Mouse (Mus musculus) hindbrain, embryonic 14.5 days (tissue): ENCODE results near the gene Olfr466. TPM values are rescaled to one million over a fixed set of nuclear protein-coding genes. Genes with fewer than 3 reads are reported as not detected.

Experiments used
- ATAC-seq: fragments of 200-750 bp; cut with Nextera tagmentation; 2 replicates; pipeline ENCODE4 v1.8.0; 2017; ENCODE audit warnings: moderate number of reproducible peaks, mild to moderate bottlenecking, moderate TSS enrichment, moderate library complexity; ENCODE audit not compliant: low FRiP score
- DNase-seq: peaks from one replicate; pipeline ENCODE4 v3.0.0-alpha.2; 2015; ENCODE audit warnings: low spot score
- H3K27ac ChIP-seq: fragments of 300-500 bp; sonication (generic); 2 replicates; pipeline ENCODE4 v1.5.1; 2014; ENCODE audit warnings: mild to moderate bottlenecking, moderate library complexity
- H3K27me3 ChIP-seq: fragments of 300-500 bp; sonication (generic); 2 replicates; pipeline ENCODE4 v1.6.1; 2014; ENCODE audit warnings: mild to moderate bottlenecking, low read length, mixed read lengths; ENCODE audit not compliant: control insufficient read depth, insufficient read depth
- H3K36me3 ChIP-seq: fragments of 300-500 bp; sonication (generic); replicated peaks from 2 replicates; pipeline ENCODE4 v1.6.1; 2014; ENCODE audit not compliant: control insufficient read depth, insufficient read depth
- H3K4me1 ChIP-seq: fragments of 300-500 bp; sonication (generic); replicated peaks from 2 replicates; pipeline ENCODE4 v1.6.1; 2014; ENCODE audit warnings: antibody characterized with exemption, low read length, mixed read lengths; ENCODE audit not compliant: control insufficient read depth, insufficient read depth
- H3K4me2 ChIP-seq: fragments of 300-500 bp; sonication (generic); replicated peaks from 2 replicates; pipeline ENCODE4 v1.6.1; 2014; ENCODE audit warnings: mild to moderate bottlenecking, moderate library complexity
- H3K4me3 ChIP-seq: fragments of 300-500 bp; sonication (generic); replicated peaks from 2 replicates; pipeline ENCODE4 v1.5.1; 2014; ENCODE audit warnings: mild to moderate bottlenecking, low read length
- H3K9ac ChIP-seq: fragments of 300-500 bp; sonication (generic); 2 replicates; pipeline ENCODE4 v1.6.1; 2014
- H3K9me3 ChIP-seq: fragments of 300-500 bp; sonication (generic); 2 replicates; pipeline ENCODE4 v1.6.1; 2016; ENCODE audit warnings: low read length; ENCODE audit not compliant: control insufficient read depth
- WGBS: fragments of 180-500 bp; shearing (Covaris S2); extraction: QIAGEN DNeasy Blood & Tissue Kit; methylation state at CpG from one replicate; pipeline ENCODE4 v1.1.7; 2014; 5-methylcytosine and 5-hydroxymethylcytosine counted together
- polyA plus RNA-seq: library from polyadenylated mRNA; unstranded; fragments of >200 nt; fragmentation: Nextera tagmentation; extraction: Ambion mirVana; gene quantifications from 2 replicates; pipeline ENCODE4 v1.2.1, GENCODE M21; 2014

Gene Olfr466
- polyA plus RNA-seq = not detected in 2 replicates

DNA sequence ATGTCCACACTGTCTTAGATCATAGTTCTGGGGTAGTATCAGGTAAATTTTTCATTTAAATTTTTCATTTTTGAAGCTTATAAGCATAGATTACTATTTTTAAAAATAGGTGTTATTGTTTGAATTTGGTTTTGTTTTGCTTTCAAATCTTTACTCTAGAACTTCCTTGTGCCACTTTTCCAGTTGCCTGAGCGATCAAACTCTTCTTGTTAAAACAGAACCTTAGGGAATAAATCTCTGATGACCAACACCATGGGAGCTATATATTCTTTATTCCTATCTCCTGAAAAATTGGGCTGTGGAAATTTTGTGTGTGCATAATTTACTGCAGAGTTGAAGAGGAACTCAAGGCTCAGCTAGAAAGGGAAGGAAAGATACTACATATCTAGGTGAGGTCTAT lies at the start of gene Olfr466:
Gene Olfr466 (plus strand): TSS at position 301 of the 400 bp plus-strand sequence.
- H3K4me2 ChIP-seq = no peak within 1 kb of the TSS
- no peaks in the 10 kb centered on the region for H3K36me3 ChIP-seq
- H3K4me3 ChIP-seq = no peak within 1 kb of the TSS
- ATAC-seq (no peak), DNase-seq (no peak)
- no peaks in the 10 kb centered on the region for H3K27me3 ChIP-seq
- H3K9me3 ChIP-seq = no peaks in the 10 kb centered on the region
- H3K27ac ChIP-seq = no peak within 1 kb of the TSS
- H3K4me1 ChIP-seq = no peaks in the 10 kb centered on the region
- WGBS = 84% methylated on average over 1 of the region's 1 CpGs
- no peak within 1 kb of the TSS for H3K9ac ChIP-seq

DNA sequence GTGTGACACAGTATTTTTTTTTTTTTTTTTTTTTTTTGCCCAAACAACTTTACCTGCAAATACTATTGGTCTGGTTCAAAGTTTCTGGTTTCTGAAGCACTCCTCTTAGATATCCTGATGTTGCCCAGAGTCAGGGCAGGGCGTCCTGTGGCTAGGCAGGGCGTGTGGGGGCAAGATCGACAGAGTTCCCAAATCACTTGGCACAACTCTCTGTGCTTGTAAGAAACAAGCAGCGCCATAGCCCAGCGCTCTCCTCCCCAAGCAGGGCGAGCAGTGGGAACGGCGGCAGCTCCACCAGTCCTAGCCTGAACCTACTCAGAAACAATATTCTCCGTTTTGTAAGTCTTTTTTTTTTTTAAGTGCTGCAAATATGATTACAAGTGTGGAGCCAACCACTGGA lies 49.4 kb upstream of the Olfr466 start:
- Histone ChIP-seq H3K36me3 (no peaks in the 10 kb centered on the region), H3K4me2 (no peak overlapping the region), H3K27me3 (no peaks in the 10 kb centered on the region), H3K4me1 (no peaks in the 10 kb centered on the region), H3K9me3 (peaks cover 46% of the 10 kb centered on the region), H3K27ac (no peak overlapping the region), H3K9ac (no peak overlapping the region), H3K4me3 (no peak overlapping the region)
- 96% methylated on average over 9 of the region's 9 CpGs for WGBS
- DNase-seq (no peak), ATAC-seq (no peak)

DNA sequence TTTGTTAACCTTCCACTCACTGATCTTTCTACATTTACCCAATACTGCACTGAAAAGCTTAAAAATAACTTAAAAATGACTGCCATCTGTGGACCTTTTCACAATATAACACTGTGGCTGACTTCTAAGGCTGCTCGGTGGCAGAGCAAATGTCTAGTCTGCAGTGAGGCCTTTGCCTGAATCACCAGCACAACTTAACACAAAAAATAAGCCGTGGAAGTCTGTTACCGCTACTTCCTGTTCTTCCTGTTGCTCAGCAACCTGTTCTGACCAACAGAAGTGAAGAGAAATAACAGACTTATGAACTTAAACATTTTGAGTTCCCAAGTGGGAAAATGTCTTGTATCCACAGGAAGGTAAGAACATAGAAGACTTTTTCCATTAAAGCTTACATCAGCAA lies 48.8 kb upstream of the Olfr466 start:
- 96% methylated on average over 3 of the region's 3 CpGs for WGBS

DNA sequence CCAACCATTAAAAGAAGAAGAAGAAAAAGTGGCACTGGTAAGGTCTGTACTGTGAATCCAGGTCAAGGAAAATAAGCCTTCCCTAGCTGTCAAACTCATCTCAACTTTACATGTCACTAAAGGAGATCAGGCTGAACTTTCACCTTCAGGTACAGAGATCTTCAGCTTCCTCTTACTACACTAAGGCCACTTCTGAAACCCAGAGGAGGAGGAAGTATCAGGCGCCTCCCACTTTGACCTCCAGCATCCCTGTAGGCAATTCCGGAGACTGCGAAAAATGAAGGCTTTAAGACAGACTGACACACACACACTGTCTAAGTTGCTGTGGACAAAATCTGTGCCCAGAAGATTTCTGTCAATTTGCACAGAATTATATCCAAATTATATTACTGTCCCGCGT lies 38.1 kb upstream of the Olfr466 start:
- Histone ChIP-seq H3K4me2 (peak overlapping the region; percentile 94), H3K27me3 (no peaks in the 10 kb centered on the region), H3K4me3 (peak overlapping the region; percentile 88), H3K9ac (peak overlapping the region; percentile 91), H3K4me1 (peaks cover 19% of the 10 kb centered on the region), H3K9me3 (peaks cover 6% of the 10 kb centered on the region; the same call in 1 of the 2 replicates), H3K36me3 (no peaks in the 10 kb centered on the region), H3K27ac (peak overlapping the region; percentile 82)
- 3% methylated on average over 5 of the region's 5 CpGs for WGBS
- ATAC-seq (no peak), DNase-seq (no peak)

More for the DNA sequence above, 48.8 kb upstream of the Olfr466 start:
- DNase-seq = no peak
- H3K27me3 ChIP-seq = no peaks in the 10 kb centered on the region
- no peaks in the 10 kb centered on the region for H3K36me3 ChIP-seq
- H3K4me3 ChIP-seq = no peak overlapping the region
- H3K27ac ChIP-seq = no peak overlapping the region
- H3K9ac ChIP-seq = no peak overlapping the region
- H3K4me2 ChIP-seq = no peak overlapping the region
- H3K4me1 ChIP-seq = no peaks in the 10 kb centered on the region
- ATAC-seq = no peak
- H3K9me3 ChIP-seq = peaks cover 51% of the 10 kb centered on the region

DNA sequence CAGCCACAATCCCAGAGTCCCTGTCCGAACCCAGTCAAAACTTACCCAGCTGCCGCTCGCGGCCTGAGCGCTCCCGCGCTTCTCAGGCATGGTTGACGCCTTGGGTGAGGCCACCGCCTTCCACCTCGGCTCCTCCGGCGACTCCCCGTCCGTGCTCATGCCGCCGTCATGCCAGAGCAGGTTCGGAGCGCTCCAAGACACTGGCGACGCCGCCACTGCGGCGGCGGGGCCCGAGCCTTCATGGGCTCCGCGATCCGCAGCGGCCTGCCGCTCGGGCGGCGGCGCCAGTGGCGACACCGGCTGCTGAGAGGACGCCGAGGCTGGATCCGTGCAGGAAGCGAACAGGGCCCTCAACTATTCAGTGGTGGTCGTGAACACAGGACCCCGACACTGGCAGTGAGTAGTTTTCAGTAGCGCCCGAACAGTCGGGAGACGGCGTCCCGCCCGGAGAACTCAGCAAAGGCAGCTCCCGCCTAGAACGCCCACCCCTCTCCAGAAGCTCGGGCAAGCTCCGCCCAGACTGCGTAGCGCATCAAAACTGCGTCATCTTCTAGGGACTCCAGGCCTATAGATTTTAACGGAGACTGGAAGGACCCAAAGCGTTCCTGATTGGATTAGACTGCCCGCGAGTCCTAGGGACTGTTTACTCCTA lies 37.5 kb upstream of the Olfr466 start, which contains the start of gene Mfsd14b:
Gene Mfsd14b (minus strand): TSS at position 517 of the 652 bp plus-strand sequence.
- H3K9ac ChIP-seq = peak within 1 kb of the TSS; percentile 91
- H3K4me3 ChIP-seq = peak within 1 kb of the TSS; percentile 88
- peaks cover 19% of the 10 kb centered on the region for H3K4me1 ChIP-seq
- under 1% methylated on average over 60 of the region's 60 CpGs for WGBS
- H3K27me3 ChIP-seq = no peaks in the 10 kb centered on the region
- peaks cover under 1% of the 10 kb centered on the region; the same call in 1 of the 2 replicates for H3K9me3 ChIP-seq
- H3K27ac ChIP-seq = peak within 1 kb of the TSS; percentile 82
- H3K4me2 ChIP-seq = peak within 1 kb of the TSS; percentile 94
- peak; percentile 97 for DNase-seq
- no peaks in the 10 kb centered on the region for H3K36me3 ChIP-seq
- peak; percentile 100 for ATAC-seq

DNA sequence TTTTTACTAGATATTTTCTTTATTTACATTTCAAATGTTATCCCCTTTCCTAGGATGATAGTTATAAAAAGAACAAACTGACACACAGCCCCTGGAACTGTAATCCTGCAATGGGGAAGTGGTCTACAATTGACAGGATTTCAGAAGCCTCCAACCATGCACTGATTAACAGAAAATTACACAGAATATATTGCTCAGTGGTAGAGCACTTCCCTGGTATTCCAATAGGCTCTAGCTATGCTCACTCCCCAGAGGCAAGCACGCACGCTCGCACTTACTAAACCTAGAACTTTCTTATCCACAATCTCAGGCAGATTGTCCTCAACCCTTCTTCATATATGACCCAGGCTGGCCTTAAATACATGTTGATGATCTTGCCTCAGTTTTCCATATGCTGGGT lies 36.8 kb upstream of the Olfr466 start:
- Histone ChIP-seq H3K4me2 (peak overlapping the region; percentile 94), H3K9me3 (no peaks in the 10 kb centered on the region), H3K4me3 (peak overlapping the region; percentile 88), H3K4me1 (peaks cover 19% of the 10 kb centered on the region), H3K27me3 (no peaks in the 10 kb centered on the region), H3K9ac (peak overlapping the region; percentile 91), H3K27ac (peak overlapping the region; percentile 82), H3K36me3 (no peaks in the 10 kb centered on the region)
- ATAC-seq (peak; percentile 46), DNase-seq (peak; percentile 26)
- 41% methylated on average over 3 of the region's 3 CpGs for WGBS

DNA sequence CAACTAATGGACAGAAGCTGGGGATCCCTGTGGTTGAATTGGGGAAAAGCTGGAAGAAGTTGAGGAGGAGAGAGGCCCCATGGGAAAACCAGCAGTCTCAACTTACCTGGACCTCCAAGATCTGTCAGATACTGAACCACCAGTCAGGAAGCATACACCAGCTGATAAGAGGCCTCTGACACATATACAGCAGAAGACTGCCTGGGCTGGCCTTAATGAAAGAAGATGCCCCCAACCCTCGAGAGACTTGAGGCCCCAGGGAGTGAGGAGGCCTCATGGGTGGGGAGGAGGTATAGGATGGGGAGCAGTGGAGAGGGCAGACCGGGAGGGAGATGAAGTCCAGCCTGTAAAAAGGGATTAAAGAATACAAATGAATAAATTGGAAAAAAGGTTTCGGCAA lies 29.1 kb upstream of the Olfr466 start:
- Histone ChIP-seq H3K27ac (no peak overlapping the region), H3K4me3 (no peak overlapping the region), H3K9me3 (no peaks in the 10 kb centered on the region), H3K27me3 (no peaks in the 10 kb centered on the region), H3K36me3 (no peaks in the 10 kb centered on the region), H3K4me2 (no peak overlapping the region), H3K4me1 (no peaks in the 10 kb centered on the region), H3K9ac (no peak overlapping the region)
- no peak for DNase-seq
- 73% methylated on average over 3 of the region's 3 CpGs for WGBS
- ATAC-seq = no peak

DNA sequence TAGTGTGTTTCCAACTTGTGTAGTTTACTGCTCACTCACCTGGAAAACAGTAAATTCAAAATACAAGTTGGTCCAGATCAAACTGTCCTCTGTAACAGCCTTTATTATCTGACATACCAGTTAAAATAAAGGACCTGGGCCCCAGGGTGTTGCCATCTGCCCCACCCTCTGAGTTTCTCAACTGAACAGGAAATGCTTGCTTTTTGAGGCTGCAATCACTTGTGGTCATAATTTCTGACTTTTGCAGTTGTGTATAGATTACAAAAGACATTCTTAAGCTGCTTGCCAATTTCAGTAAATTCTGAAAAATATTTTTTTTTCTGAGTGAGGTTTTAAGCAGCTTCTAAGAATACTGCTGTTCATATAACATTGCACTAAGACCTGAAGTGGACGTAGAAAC lies 27.9 kb upstream of the Olfr466 start:
- H3K4me3 ChIP-seq = no peak overlapping the region
- ATAC-seq = no peak
- no peak overlapping the region for H3K9ac ChIP-seq
- H3K4me2 ChIP-seq = no peak overlapping the region
- H3K9me3 ChIP-seq = no peaks in the 10 kb centered on the region
- H3K27ac ChIP-seq = no peak overlapping the region
- no peaks in the 10 kb centered on the region for H3K36me3 ChIP-seq
- H3K27me3 ChIP-seq = no peaks in the 10 kb centered on the region
- no peaks in the 10 kb centered on the region for H3K4me1 ChIP-seq
- 90% methylated on average over 1 of the region's 1 CpGs for WGBS
- no peak for DNase-seq

DNA sequence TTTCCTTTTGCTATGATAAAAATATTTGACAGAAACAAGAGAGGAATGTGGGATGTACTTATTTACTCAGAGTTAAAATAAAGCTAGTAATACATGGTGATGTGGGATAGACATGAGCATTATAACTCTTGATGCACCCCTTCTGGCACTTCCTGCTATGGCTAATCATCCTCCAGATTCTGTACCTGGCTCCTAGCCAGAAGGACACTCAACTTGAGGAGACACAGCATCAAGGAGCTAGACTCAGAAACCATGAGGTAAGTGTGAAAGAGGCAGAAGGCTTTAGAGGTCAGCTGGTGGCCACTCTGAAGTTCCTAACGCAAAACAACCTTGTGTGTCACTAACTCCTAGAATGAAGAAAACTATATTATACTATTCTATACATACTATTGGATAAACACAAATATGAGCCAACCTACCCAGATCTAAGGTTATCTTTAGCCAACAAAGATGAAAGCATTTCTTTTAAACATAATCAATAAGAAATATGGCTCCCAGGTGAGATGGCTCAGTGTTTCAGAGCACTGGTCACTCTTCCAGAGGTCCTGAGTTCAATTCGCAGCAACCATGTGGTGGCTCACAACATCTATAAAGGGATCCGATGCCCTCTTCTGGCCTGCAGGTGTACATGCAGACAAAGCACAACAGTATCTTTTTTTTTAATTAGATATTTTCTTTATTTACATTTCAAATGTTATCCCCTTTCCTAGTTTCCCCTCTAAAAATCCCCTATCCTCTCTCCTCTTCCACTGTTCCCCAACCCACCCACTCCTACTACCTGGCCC lies 22.8 kb upstream of the Olfr466 start:
- 76% methylated on average over 3 of the region's 3 CpGs for WGBS
- no peak overlapping the region for H3K27ac ChIP-seq
- no peaks in the 10 kb centered on the region for H3K9me3 ChIP-seq
- H3K4me3 ChIP-seq = no peak overlapping the region
- H3K4me1 ChIP-seq = no peaks in the 10 kb centered on the region
- H3K4me2 ChIP-seq = no peak overlapping the region
- no peak overlapping the region for H3K9ac ChIP-seq
- H3K27me3 ChIP-seq = no peaks in the 10 kb centered on the region
- ATAC-seq (no peak), DNase-seq (no peak)
- H3K36me3 ChIP-seq = no peaks in the 10 kb centered on the region
